Mouse (Mus musculus): ENCODE data around the gene Wdhd1.
A peak's percentile ranks its signal among the peaks of the same experiment; 100 is the strongest.
"Not testable (repeated sequence)": the region's sequence is repeated elsewhere in the genome, so short reads cannot be mapped to it uniquely, and the experiment has no call there.

Gene Wdhd1

DNA sequence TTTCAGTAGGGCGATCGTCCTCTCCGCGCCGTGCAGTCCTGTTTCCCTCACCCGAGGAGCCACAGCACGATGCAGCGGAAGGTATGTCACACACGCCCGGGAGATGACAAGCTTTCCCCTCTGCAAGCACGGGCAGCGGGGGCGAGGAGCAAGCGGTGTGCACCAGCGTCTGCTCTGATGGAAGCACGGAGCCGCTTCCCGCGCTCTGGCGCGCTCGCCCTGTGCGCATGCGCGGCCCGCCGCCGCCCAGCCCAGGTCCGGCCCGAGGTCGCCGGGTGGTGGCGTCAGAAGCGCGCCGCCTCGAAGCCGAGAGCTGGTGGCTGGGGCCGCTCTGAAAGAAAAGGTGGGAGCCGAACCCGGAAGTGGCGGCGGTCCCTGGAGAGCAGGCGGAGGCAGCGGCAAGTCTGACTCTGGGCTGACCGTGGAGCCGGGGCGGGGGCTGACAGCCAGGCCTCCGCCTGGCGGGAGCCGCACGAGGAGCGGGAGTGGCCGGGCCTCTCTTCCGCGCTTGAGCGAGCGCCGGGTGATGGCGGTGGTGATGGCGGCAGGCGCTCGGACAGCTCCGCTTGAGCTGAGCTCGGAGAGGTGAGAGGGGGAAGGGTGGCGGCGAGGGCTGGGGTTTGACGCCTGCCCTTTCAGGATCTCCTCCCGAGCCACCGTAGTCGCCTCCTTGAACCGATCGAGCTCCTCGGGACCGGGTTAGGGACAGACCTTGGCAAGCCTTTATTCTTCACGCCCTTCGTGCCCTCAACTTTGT lies at the start of gene Wdhd1, which contains the start of gene Socs4:
Gene Wdhd1 (minus strand): TSS at position 221 of the 757 bp plus-strand sequence.
Gene Socs4 (plus strand): TSS at position 295 of the 757 bp plus-strand sequence.
- peak; percentile 89 to 90 for DNase-seq (ENCODE audit: low spot score in 2 of 2)

DNA sequence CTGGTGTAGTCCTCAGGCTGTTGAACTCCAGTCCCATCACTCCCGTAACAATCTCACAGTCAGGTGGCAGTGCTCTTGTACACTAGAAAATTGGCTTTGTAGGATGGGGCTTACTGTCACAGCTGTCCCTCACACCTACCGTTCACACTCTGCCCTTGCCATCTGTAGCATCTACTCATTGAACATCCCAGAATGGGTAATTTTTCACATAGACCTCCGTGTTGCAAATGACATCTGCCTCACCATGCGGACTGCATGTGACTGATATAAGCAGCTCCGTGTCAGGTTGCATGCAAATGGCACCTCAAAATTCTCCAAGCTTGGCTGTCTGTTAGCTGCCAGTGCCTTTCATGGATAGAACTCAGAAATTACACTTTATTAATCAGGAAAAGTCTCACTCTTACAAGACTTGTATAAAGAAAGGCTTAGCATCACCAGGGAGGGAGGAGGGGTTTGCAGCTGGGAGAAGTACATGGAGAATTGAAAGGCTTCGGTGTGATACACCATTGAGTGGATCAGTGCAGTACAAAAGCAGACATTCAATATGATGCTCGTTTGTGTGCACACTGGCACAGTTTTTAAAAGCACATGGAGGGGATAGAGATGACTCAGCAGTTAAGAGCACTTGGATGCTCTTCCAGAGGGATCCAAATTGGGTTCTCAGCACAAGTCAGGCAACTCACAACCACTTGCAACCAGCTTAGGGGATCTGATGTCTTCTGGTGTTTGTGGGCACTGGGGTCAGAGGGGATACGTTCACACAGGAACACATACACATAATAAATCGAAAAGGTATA lies 49.5 kb upstream of the Wdhd1 start:
- DNase-seq (ENCODE audit: low spot score in 2 of 2): no peak

DNA sequence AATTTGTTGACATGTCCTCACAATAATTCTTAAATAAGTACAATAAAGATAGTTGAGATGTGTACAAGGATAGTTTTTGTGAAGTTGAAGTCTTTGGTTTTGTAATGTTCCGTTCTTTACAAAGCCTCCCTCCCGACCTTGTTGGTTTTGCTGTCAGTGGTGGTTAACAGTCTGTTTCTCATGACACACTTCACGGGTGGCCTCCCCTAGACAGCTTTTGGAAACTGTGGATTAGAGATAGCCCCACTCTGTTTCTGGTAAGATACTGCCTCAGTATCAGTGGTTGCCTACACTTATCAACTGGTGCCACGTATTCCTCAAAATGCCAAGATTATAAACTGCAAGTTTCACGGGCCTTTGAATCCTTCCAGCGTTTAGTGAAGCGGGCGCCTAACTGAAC lies 44.9 kb upstream of the Wdhd1 start:
- DNase-seq (ENCODE audit: low spot score in 2 of 2): not testable (repeated sequence)

- DNase-seq (ENCODE audit: low spot score in 2 of 2): no peak
These were observed 42.7 kb upstream of the Wdhd1 start for GRCm38 (mm10) chr14:47319362-47319761.

- no peak for DNase-seq (ENCODE audit: low spot score in 2 of 2)
These were observed 33.9 kb upstream of the Wdhd1 start for GRCm38 (mm10) chr14:47310342-47311181.

GRCm38 (mm10) chr14:47309061-47309460 lies 32.4 kb upstream of the Wdhd1 start:
- no peak for DNase-seq (ENCODE audit: low spot score in 2 of 2)

- DNase-seq (ENCODE audit: low spot score in 2 of 2): no peak
These were observed 31.0 kb upstream of the Wdhd1 start for GRCm38 (mm10) chr14:47307669-47308068.

GRCm38 (mm10) chr14:47305933-47306332 lies 29.3 kb upstream of the Wdhd1 start:
- DNase-seq (ENCODE audit: low spot score in 2 of 2): no peak

DNA sequence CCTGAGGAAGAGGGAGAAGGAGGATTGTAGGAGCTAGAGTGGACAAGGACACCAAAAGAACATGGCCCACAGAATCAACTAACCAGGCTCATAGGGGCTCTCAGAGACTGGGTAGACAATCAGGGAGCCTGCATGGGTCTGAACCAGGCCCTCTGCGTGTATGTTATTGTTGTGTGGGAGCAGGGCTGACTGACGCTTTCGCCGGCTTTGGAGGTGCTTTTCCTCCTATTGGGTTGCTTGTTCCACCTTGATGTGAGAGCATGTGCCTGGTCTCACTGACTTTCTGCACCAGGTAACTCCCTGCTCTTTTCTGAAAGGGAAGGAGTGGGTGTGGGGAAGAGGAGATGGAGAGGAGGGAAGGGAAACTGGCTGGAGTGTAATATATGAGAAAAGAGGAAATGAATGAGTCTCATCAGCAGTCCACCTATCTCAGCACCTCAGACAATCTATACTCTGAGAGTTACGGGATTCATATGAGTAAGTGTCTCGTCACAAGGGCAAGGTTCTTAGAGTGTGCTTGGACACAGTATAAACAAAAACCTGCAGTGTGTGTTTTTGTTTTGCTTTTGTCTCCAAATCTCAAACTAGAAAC lies 28.3 kb upstream of the Wdhd1 start:
- DNase-seq (ENCODE audit: low spot score in 2 of 2): no peak

DNA sequence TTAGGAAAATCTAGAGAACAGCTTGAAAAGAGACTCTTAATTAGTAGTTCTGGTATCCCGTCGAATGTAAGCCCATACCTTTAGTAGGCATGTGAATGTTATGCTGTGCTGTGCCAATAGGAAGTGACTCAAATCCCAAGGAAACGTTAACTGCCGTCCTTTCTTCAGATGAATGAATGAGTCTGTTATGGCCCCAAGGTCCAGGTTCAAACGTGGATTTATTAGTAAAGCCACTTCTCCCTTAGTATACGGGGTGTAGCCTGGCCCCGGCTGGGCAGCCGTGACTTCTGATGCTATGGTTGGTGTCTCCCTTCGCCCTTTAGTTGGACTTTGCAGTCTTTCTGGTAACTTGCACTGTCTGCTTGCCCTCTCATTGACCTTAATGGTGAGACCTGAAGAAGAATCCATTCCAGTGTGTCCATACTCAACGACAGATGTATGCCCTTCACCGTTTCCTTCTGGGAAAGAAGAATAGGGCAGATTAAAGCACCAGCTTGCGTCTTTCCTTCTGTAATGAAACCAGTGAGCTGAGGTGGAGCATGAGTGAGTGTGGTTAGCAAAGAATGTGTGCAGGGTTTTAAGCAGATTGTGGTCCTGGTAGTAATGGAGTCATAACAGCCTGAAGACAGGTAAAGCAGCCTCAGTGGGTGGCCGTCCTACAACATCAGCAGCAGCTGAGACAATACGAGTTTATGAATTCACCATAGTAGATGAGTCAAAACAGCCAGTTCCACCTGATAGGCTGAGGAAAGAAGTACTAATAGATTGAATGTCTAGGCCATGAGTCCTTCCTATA lies 26.4 kb upstream of the Wdhd1 start:
- DNase-seq (ENCODE audit: low spot score in 2 of 2): no peak

- no peak for DNase-seq (ENCODE audit: low spot score in 2 of 2)
These were observed 22.2 kb upstream of the Wdhd1 start for GRCm38 (mm10) chr14:47298819-47299261.

GRCm38 (mm10) chr14:47298408-47298792 lies 21.7 kb upstream of the Wdhd1 start:
- no peak for DNase-seq (ENCODE audit: low spot score in 2 of 2)

GRCm38 (mm10) chr14:47297785-47298407 lies 21.2 kb upstream of the Wdhd1 start, which contains the start of gene Mapk1ip1l:
Mapk1ip1l (plus strand) TSS chr14:47298266.
- peak; percentile 79 to 82 for DNase-seq (ENCODE audit: low spot score in 2 of 2)

DNA sequence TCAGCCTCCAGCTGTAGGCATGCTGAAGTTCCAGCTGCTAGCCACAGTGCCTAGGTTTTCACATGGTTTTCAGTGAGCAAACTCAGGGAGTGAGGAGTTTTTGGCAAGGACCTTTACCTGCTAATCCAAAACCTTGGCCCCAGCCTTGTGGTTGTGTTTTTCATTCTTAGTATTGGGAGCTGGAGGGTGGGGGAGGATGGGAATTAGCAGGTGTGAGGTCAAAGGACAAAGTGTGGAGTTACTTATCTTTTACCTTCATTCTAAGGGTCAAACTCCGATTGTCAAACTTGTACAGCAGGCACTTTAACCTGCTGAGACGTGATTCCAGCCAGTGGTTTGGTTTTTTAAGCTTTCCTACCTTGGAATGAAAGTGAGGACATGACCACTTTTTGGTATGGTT lies 19.6 kb upstream of the Wdhd1 start:
- DNase-seq (ENCODE audit: low spot score in 2 of 2): no peak

DNA sequence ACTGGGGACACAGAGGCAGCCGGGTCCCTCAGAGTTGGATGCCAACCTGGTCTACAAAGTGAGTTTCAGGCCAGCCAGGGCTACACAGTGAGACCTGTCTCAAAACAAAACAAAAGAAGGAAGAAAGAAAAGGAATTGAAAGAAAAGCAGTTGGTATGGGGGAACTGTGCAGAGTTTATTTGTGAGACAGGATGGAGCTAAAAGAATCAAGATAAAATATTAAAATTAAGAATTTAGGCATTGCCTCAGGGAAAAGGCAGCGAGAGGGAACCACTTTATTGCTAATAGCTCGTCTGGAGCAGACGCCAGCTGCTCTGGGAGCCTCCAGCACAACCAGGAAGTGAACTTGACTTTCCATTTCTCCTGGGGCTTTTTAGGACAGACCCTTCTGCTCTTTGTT lies 17.5 kb upstream of the Wdhd1 start:
- no peak for DNase-seq (ENCODE audit: low spot score in 2 of 2)

GRCm38 (mm10) chr14:47291772-47292171 lies 15.1 kb upstream of the Wdhd1 start:
- no peak for DNase-seq (ENCODE audit: low spot score in 2 of 2)

DNA sequence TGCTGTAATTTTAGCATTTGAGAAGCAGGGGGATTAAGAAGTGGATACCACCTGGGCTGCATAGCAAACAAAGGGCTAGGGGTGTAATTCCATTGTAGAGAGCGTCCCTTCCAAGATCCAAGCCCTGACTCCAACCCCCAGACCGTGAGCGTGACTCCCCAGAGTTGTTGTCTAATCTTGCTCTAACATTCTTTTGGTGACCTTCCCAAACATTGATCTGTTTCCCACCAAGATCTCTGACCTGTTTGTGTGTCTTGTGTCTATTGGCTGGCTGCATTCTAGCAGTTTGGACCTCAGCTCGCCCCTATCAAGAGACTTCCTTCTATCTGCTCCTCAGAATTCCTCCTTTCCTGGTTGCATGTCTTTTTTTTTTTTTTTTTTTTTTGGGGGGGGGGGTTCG lies 10.4 kb upstream of the Wdhd1 start:
- DNase-seq (ENCODE audit: low spot score in 2 of 2): no peak

DNA sequence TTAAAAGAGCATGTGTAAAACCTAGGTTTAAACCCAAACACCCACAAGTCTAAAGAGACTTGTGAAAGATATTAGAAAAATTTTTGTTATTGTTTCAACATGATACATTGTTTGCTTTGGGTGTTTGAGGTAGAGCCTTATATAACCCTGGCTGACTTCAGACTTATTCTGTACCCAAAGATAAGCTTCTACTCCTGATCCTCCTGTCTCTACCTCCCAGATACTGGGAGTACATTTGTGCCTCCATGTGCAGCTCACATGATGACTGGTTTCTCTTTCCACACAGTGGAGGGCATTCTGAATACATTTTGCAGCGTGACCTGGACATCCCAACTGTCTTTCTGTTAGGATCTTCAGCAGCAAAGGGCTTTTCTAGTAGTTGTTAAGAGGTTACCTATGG lies 9.6 kb upstream of the Wdhd1 start:
- DNase-seq (ENCODE audit: low spot score in 2 of 2): no peak

DNA sequence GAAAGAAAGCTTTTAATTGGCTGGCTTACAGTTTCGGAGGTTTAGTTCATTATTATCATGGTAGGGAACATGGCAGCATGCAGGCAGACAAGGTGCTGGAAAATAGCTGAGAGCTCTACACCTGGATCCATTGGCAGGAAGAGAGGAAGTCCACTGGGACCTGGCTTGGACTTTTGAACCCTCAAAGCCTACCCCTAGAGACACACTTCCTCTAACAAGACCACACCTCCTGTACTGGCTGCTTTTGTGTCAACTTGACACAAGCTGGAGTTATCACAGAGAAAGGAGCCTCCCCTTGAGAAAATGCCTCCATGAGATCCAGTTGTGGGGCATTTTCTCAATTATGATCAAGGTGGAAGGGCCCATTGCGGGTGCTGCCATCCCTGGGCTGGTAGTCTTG lies 8.6 kb upstream of the Wdhd1 start:
- no peak for DNase-seq (ENCODE audit: low spot score in 2 of 2)

- no peak for DNase-seq (ENCODE audit: low spot score in 2 of 2)
These were observed 6.9 kb upstream of the Wdhd1 start for GRCm38 (mm10) chr14:47283568-47283967.

All from right cerebral cortex, postnatal 36 days (tissue).